Mouse (Mus musculus) lung, postnatal 0 days (tissue): ENCODE data around the gene Ahdc1.

Source experiments
- CTCF ChIP-seq: IDR thresholded peaks from 2 replicates; pipeline ENCODE4 v1.5.1; 2016; ENCODE audit warnings: antibody characterized with exemption, mild to moderate bottlenecking
- EP300 ChIP-seq: IDR thresholded peaks from 2 replicates; pipeline ENCODE4 v1.6.1; 2016; ENCODE audit warnings: antibody characterized with exemption, mild to moderate bottlenecking, control low read depth

DNA sequence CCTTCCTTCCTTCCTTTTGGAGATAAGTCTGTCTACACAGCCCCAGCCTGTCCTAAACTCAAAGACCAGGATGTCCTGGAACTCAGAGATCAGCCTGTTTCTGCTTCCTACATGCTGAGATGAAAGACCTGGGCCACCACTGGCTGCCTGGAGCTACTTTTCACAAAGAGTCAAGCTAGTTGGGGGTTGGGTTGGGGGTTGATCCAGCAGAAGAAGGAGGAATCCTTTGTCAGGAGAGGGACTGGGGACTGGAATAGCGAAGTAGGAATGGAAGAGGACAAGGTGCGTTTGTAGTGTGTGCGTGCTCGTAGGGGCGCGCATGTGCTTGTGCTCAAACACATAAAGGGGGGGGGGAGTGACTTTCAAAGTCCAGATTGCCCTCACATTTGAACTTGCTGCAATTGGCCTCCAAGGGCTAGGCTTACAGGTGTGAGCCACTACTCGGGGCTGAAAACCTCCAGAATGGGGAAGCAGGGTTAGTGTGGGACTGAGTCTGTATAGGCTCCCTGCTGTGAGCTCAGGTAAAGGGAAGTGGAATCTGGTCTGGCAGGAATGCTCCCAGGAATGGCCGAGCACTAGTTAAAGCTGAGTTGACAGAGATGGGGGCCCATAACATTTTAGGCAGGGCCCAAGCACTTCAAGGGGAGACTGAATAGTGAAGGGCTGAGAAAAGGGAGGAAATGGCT is 21.5 kb downstream of the Ahdc1 start:
- TF ChIP-seq CTCF (no peak), EP300 (no peak)
